Mouse (Mus musculus): ENCODE measurements at regions not wholly inside any gene's neighbourhood (a gene's known extent, or its start where the extent isn't known, plus 50 kb on each side); places are given as distances from the start of the nearest gene placed in this dataset.
"Not testable (repeated sequence)": the region's sequence is repeated elsewhere in the genome, so short reads cannot be mapped to it uniquely, and the experiment has no call there.

GRCm38 (mm10) chr3:44991467-44991992, 386.7 kb upstream of the Pcdh10 start:
- H3K27ac ChIP-seq (ENCODE audit: low read depth, low read length); H3K9me3 ChIP-seq (ENCODE audit: control insufficient read depth, low read length); H3K36me3 ChIP-seq (ENCODE audit: control insufficient read depth, insufficient read depth, low read length); H3K4me3 ChIP-seq (ENCODE audit: low read depth, low read length); H3K4me1 ChIP-seq (ENCODE audit: control insufficient read depth, insufficient read depth, low read length); H3K9ac ChIP-seq (ENCODE audit: low read length); DNase-seq (ENCODE audit: low spot score, missing footprints); H3K27me3 ChIP-seq (ENCODE audit: control insufficient read depth, insufficient read depth, low read length); H3K4me2 ChIP-seq: not testable (repeated sequence)
- peak; percentile 78 for ATAC-seq (ENCODE audit: low FRiP score)
- 86% methylated on average over 4 of the region's 4 CpGs for WGBS
